Mouse (Mus musculus) CD8-positive naive resting alpha-beta T cell, adult 57 days (primary cell): Measurements from ENCODE around the gene Kir3dl1. TPM values are rescaled to one million over a fixed set of nuclear protein-coding genes. Genes with fewer than 3 reads are reported as not detected.

Experiments
- total RNA-seq: library from RNA; stranded (reverse); gene quantifications from one replicate; pipeline ENCODE4 v1.2.4, GENCODE M21; 2023

Gene Kir3dl1
- total RNA-seq, result not detected

DNA sequence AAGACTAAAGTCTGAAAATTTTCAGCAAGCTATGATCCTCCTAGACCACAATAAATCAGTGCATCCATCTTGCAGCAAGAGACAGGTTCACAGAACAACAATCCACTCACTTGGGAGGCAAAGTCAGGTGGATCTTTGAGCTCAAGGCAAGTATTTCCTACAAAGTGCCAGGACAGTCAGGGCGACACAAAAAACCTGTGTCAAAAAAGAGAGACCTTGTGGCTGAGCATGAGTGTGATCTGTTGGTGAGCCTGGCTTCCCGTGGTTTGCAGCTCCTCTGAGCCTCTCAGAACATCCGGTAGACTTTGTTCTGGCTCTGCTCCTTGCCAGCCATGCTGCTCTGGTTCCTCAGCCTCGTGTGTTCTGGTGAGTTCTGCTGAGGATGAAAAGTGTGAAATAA is at the start of gene Kir3dl1:
Gene Kir3dl1, plus strand, starts transcription at position 301 of the 400 bp plus-strand sequence.

GRCm38 (mm10) chrX:136543956-136544355 is 26.2 kb downstream of the Kir3dl1 start, which contains the start of gene Kir3dl2:
TSS of gene Kir3dl2 (minus strand) at chrX:136544056.

Other genes starting within 250 kb of the Kir3dl1 start
- 61.1 TPM for gene Bex3, start 247.7 kb upstream of the Kir3dl1 start, total RNA-seq
- gene Kir3dl2, start 26.1 kb downstream of the Kir3dl1 start, total RNA-seq, result not detected
- not detected for gene Tceal3, start 72.8 kb downstream of the Kir3dl1 start, total RNA-seq
- gene Tceal1, start 190.0 kb downstream of the Kir3dl1 start, total RNA-seq, result 0.24 TPM
- gene Morf4l2, start 225.7 kb downstream of the Kir3dl1 start, total RNA-seq, result 147 TPM